Mouse (Mus musculus): ENCODE measurements around the gene Mfsd4a. TPM values are rescaled to one million over a fixed set of nuclear protein-coding genes. Genes with fewer than 3 reads are reported as not detected.
A peak's percentile ranks its signal among the peaks of the same experiment; 100 is the strongest.

Mfsd4a gene
- polyA plus RNA-seq (2015; fragmentation: Nextera tagmentation; extraction: Ambion mirVana), result 7.2 and 11.2 TPM in 2 replicates

GRCm38 (mm10) chr1:132067261-132068255 is at the start of gene Mfsd4a:
Gene Mfsd4a, minus strand, starts transcription at chr1:132068062.
- 2% methylated on average over 79 of the region's 80 CpGs for WGBS
- peak; percentile 73; the same call in 1 of the 2 replicates for ATAC-seq (replicated peaks; ENCODE audit: insufficient number of reproducible peaks, insufficient read depth, low FRiP score, low read depth)
- Histone ChIP-seq H3K4me2 (peak within 1 kb of the TSS; percentile 99), H3K9me3 (replicated peaks) (no peaks in the 10 kb centered on the region), H3K36me3 (no peaks in the 10 kb centered on the region), H3K4me1 (replicated peaks) (peaks cover 14% of the 10 kb centered on the region), H3K27ac (no peak within 1 kb of the TSS), H3K9ac (peak within 1 kb of the TSS; percentile 63), H3K27me3 (peaks cover 56% of the 10 kb centered on the region), H3K4me3 (peak within 1 kb of the TSS; percentile 56)

GRCm38 (mm10) chr1:132116606-132117005 is 48.7 kb upstream of the Mfsd4a start:
- no peak for ATAC-seq (replicated peaks; ENCODE audit: insufficient number of reproducible peaks, insufficient read depth, low FRiP score, low read depth)
- H3K9ac ChIP-seq, result no peak overlapping the region
- H3K4me1 ChIP-seq (replicated peaks), result 0 out of 2 replicates have a peak, but pooled peaks cover 6% of the 10 kb centered on the region
- H3K27ac ChIP-seq, result no peak overlapping the region
- no peaks in the 10 kb centered on the region for H3K36me3 ChIP-seq
- 24% methylated on average over 18 of the region's 18 CpGs for WGBS
- H3K4me3 ChIP-seq, result no peak overlapping the region
- no peaks in the 10 kb centered on the region for H3K9me3 ChIP-seq (replicated peaks)
- no peaks in the 10 kb centered on the region for H3K27me3 ChIP-seq
- no peak overlapping the region for H3K4me2 ChIP-seq

- H3K36me3 ChIP-seq, result no peaks in the 10 kb centered on the region
- no peak for ATAC-seq (replicated peaks; ENCODE audit: insufficient number of reproducible peaks, insufficient read depth, low FRiP score, low read depth)
- no peak overlapping the region for H3K4me3 ChIP-seq
- 0 out of 2 replicates have a peak, but pooled peaks cover 6% of the 10 kb centered on the region for H3K4me1 ChIP-seq (replicated peaks)
- WGBS, result 52% methylated on average over 3 of the region's 3 CpGs
- H3K27ac ChIP-seq, result no peak overlapping the region
- no peak overlapping the region for H3K4me2 ChIP-seq
- 0 out of 2 replicates have a peak, but pooled peaks cover 3% of the 10 kb centered on the region for H3K27me3 ChIP-seq
- H3K9ac ChIP-seq, result no peak overlapping the region
- H3K9me3 ChIP-seq (replicated peaks), result no peaks in the 10 kb centered on the region
These were observed 45.2 kb upstream of the Mfsd4a start for GRCm38 (mm10) chr1:132113098-132113497.

- no peak overlapping the region for H3K9ac ChIP-seq
- WGBS, result 73% methylated on average over 8 of the region's 8 CpGs
- no peak overlapping the region for H3K4me2 ChIP-seq
- no peak for ATAC-seq (replicated peaks; ENCODE audit: insufficient number of reproducible peaks, insufficient read depth, low FRiP score, low read depth)
- no peaks in the 10 kb centered on the region for H3K36me3 ChIP-seq
- H3K27me3 ChIP-seq, result 0 out of 2 replicates have a peak, but pooled peaks cover 3% of the 10 kb centered on the region
- H3K4me1 ChIP-seq (replicated peaks), result 0 out of 2 replicates have a peak, but pooled peaks cover 6% of the 10 kb centered on the region
- no peak overlapping the region for H3K4me3 ChIP-seq
- no peaks in the 10 kb centered on the region for H3K9me3 ChIP-seq (replicated peaks)
- no peak overlapping the region for H3K27ac ChIP-seq
These were observed 44.6 kb upstream of the Mfsd4a start for GRCm38 (mm10) chr1:132112426-132112825.

GRCm38 (mm10) chr1:132111411-132111810 is 43.5 kb upstream of the Mfsd4a start:
- no peak for ATAC-seq (replicated peaks; ENCODE audit: insufficient number of reproducible peaks, insufficient read depth, low FRiP score, low read depth)
- Histone ChIP-seq H3K9ac (no peak overlapping the region), H3K9me3 (replicated peaks) (no peaks in the 10 kb centered on the region), H3K36me3 (no peaks in the 10 kb centered on the region), H3K4me1 (replicated peaks) (0 out of 2 replicates have a peak, but pooled peaks cover 4% of the 10 kb centered on the region), H3K4me3 (no peak overlapping the region), H3K27me3 (0 out of 2 replicates have a peak, but pooled peaks cover 3% of the 10 kb centered on the region), H3K4me2 (no peak overlapping the region), H3K27ac (no peak overlapping the region)
- 11% methylated on average over 1 of the region's 1 CpGs for WGBS

GRCm38 (mm10) chr1:132109368-132109767 is 41.5 kb upstream of the Mfsd4a start:
- ATAC-seq (replicated peaks; ENCODE audit: insufficient number of reproducible peaks, insufficient read depth, low FRiP score, low read depth), result no peak
- H3K27ac ChIP-seq, result no peak overlapping the region
- WGBS, result 53% methylated on average over 2 of the region's 2 CpGs

GRCm38 (mm10) chr1:132104353-132104752 is 36.5 kb upstream of the Mfsd4a start:
- H3K9ac ChIP-seq, result no peak overlapping the region
- H3K4me2 ChIP-seq, result no peak overlapping the region
- H3K9me3 ChIP-seq (replicated peaks), result no peaks in the 10 kb centered on the region
- no peak overlapping the region for H3K4me3 ChIP-seq
- H3K27ac ChIP-seq, result no peak overlapping the region
- H3K4me1 ChIP-seq (replicated peaks), result no peaks in the 10 kb centered on the region; the same call in 1 of the 2 replicates
- H3K36me3 ChIP-seq, result no peaks in the 10 kb centered on the region
- no peak for ATAC-seq (replicated peaks; ENCODE audit: insufficient number of reproducible peaks, insufficient read depth, low FRiP score, low read depth)
- WGBS, result 63% methylated on average over 14 of the region's 14 CpGs
- no peaks in the 10 kb centered on the region for H3K27me3 ChIP-seq

More at GRCm38 (mm10) chr1:132109368-132109767, 41.5 kb upstream of the Mfsd4a start:
- Histone ChIP-seq H3K9me3 (replicated peaks) (no peaks in the 10 kb centered on the region), H3K9ac (no peak overlapping the region), H3K4me3 (no peak overlapping the region), H3K27me3 (0 out of 2 replicates have a peak, but pooled peaks cover 3% of the 10 kb centered on the region), H3K4me1 (replicated peaks) (0 out of 2 replicates have a peak, but pooled peaks cover 2% of the 10 kb centered on the region), H3K4me2 (no peak overlapping the region), H3K36me3 (no peaks in the 10 kb centered on the region)

- no peak; the same call in 1 of the 2 replicates for ATAC-seq (replicated peaks; ENCODE audit: insufficient number of reproducible peaks, insufficient read depth, low FRiP score, low read depth)
- no peak overlapping the region for H3K4me3 ChIP-seq
- 59% methylated on average over 6 of the region's 6 CpGs for WGBS
- H3K9ac ChIP-seq, result no peak overlapping the region
- no peaks in the 10 kb centered on the region for H3K36me3 ChIP-seq
- no peaks in the 10 kb centered on the region for H3K27me3 ChIP-seq
- no peaks in the 10 kb centered on the region; the same call in 1 of the 2 replicates for H3K4me1 ChIP-seq (replicated peaks)
- H3K27ac ChIP-seq, result peak overlapping the region; percentile 39; the same call in 1 of the 2 replicates
- no peak overlapping the region for H3K4me2 ChIP-seq
- no peaks in the 10 kb centered on the region for H3K9me3 ChIP-seq (replicated peaks)
These were observed 34.3 kb upstream of the Mfsd4a start for GRCm38 (mm10) chr1:132101953-132102697.

GRCm38 (mm10) chr1:132099775-132100174 is 31.9 kb upstream of the Mfsd4a start:
- WGBS, result 58% methylated on average over 4 of the region's 4 CpGs

GRCm38 (mm10) chr1:132099016-132099415 is 31.2 kb upstream of the Mfsd4a start:
- ATAC-seq (replicated peaks; ENCODE audit: insufficient number of reproducible peaks, insufficient read depth, low FRiP score, low read depth), result no peak
- WGBS, result 63% methylated on average over 4 of the region's 4 CpGs
- H3K27ac ChIP-seq, result no peak overlapping the region
- no peaks in the 10 kb centered on the region for H3K27me3 ChIP-seq
- H3K4me3 ChIP-seq, result no peak overlapping the region
- no peak overlapping the region for H3K9ac ChIP-seq
- H3K4me2 ChIP-seq, result no peak overlapping the region
- peaks cover 6% of the 10 kb centered on the region for H3K4me1 ChIP-seq (replicated peaks)
- no peaks in the 10 kb centered on the region for H3K36me3 ChIP-seq
- H3K9me3 ChIP-seq (replicated peaks), result no peaks in the 10 kb centered on the region

More at GRCm38 (mm10) chr1:132099775-132100174, 31.9 kb upstream of the Mfsd4a start:
- Histone ChIP-seq H3K9me3 (replicated peaks) (no peaks in the 10 kb centered on the region), H3K4me1 (replicated peaks) (peaks cover 6% of the 10 kb centered on the region), H3K9ac (no peak overlapping the region), H3K4me2 (no peak overlapping the region), H3K27ac (no peak overlapping the region), H3K4me3 (no peak overlapping the region), H3K36me3 (no peaks in the 10 kb centered on the region), H3K27me3 (no peaks in the 10 kb centered on the region)
- no peak for ATAC-seq (replicated peaks; ENCODE audit: insufficient number of reproducible peaks, insufficient read depth, low FRiP score, low read depth)

GRCm38 (mm10) chr1:132098076-132098475 is 30.2 kb upstream of the Mfsd4a start:
- no peak for ATAC-seq (replicated peaks; ENCODE audit: insufficient number of reproducible peaks, insufficient read depth, low FRiP score, low read depth)
- H3K27ac ChIP-seq, result no peak overlapping the region
- H3K27me3 ChIP-seq, result no peaks in the 10 kb centered on the region
- WGBS, result 75% methylated on average over 1 of the region's 1 CpGs
- no peak overlapping the region for H3K9ac ChIP-seq
- no peaks in the 10 kb centered on the region for H3K9me3 ChIP-seq (replicated peaks)
- no peak overlapping the region for H3K4me2 ChIP-seq
- H3K4me1 ChIP-seq (replicated peaks), result peaks cover 6% of the 10 kb centered on the region
- no peak overlapping the region for H3K4me3 ChIP-seq
- H3K36me3 ChIP-seq, result no peaks in the 10 kb centered on the region

Data from heart, embryonic 15.5 days (tissue).